Mouse (Mus musculus) hindbrain, embryonic 12.5 days (tissue): ENCODE measurements around the gene Nek9. TPM values are rescaled to one million over a fixed set of nuclear protein-coding genes. Genes with fewer than 3 reads are reported as not detected.
A peak's percentile ranks its signal among the peaks of the same experiment; 100 is the strongest.

ENCODE experiments used
- ATAC-seq: fragments of 200-750 bp; cut with Nextera tagmentation; 2 replicates; pipeline ENCODE4 v1.8.0; 2017; ENCODE audit warnings: moderate TSS enrichment; ENCODE audit not compliant: low FRiP score
- H3K27ac ChIP-seq: fragments of 300-500 bp; sonication (generic); 2 replicates; pipeline ENCODE4 v1.5.1; 2016; ENCODE audit warnings: mild to moderate bottlenecking
- H3K27me3 ChIP-seq: fragments of 300-500 bp; sonication (generic); 2 replicates; pipeline ENCODE4 v1.6.1; 2016; ENCODE audit warnings: mild to moderate bottlenecking
- H3K36me3 ChIP-seq: fragments of 300-500 bp; sonication (generic); 2 replicates; pipeline ENCODE4 v1.6.1; 2016; ENCODE audit warnings: mild to moderate bottlenecking
- H3K4me1 ChIP-seq: fragments of 300-500 bp; sonication (generic); 2 replicates; pipeline ENCODE4 v1.6.1; 2016
- H3K4me2 ChIP-seq: fragments of 300-500 bp; sonication (generic); replicated peaks from 2 replicates; pipeline ENCODE4 v1.6.1; 2016; ENCODE audit warnings: mild to moderate bottlenecking
- H3K4me3 ChIP-seq: fragments of 300-500 bp; sonication (generic); 2 replicates; pipeline ENCODE4 v1.5.1; 2016; ENCODE audit warnings: mild to moderate bottlenecking
- H3K9ac ChIP-seq: fragments of 300-500 bp; sonication (generic); 2 replicates; pipeline ENCODE4 v1.6.1; 2016; ENCODE audit warnings: mild to moderate bottlenecking, moderate library complexity
- H3K9me3 ChIP-seq: fragments of 300-500 bp; sonication (generic); replicated peaks from 2 replicates; pipeline ENCODE4 v1.6.1; 2016; ENCODE audit warnings: mild to moderate bottlenecking
- WGBS: fragments of 180-500 bp; shearing (Covaris S2); methylation state at CpG from one replicate; pipeline ENCODE4 v1.1.7; 2016; 5-methylcytosine and 5-hydroxymethylcytosine counted together
- polyA plus RNA-seq: library from polyadenylated mRNA; unstranded; fragments of >200 nt; fragmentation: Nextera tagmentation; extraction: Ambion mirVana; gene quantifications from 2 replicates; pipeline ENCODE4 v1.2.1, GENCODE M21; 2016

Nek9 gene
- polyA plus RNA-seq, 1 experiment from 2014 or later, result 26.7 TPM

DNA sequence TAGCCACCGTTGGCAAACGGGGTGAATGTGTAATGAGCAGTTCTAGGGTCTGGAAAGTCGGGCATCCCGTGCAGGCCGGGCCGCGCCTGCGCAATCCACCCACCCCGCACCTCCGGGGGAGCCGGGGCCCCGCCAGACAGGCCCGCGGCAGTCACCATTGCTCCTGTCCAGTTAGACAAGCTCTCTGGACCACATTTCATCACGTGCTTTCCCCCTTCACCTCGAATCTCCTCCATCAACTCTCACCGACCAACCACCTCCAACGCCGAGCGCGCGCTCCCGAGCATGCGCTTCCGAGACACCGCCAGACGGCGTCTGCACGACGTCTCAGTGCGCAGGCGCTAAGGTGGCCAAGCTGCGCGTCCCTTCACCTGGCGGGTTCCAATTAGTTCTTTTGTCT is 68.8 kb downstream of the Nek9 start, which contains the start of gene Mlh3:
TSS of gene Mlh3 (minus strand) at position 281 of the 400 bp plus-strand sequence.
- no peaks in the 10 kb centered on the region for H3K27me3 ChIP-seq
- H3K27ac ChIP-seq, result peak within 1 kb of the TSS; percentile 84
- H3K4me1 ChIP-seq, result peaks cover 3% of the 10 kb centered on the region; the same call in 1 of the 2 replicates
- H3K4me3 ChIP-seq, result peak within 1 kb of the TSS; percentile 49
- H3K9ac ChIP-seq, result peak within 1 kb of the TSS; percentile 65
- WGBS, result under 1% methylated on average over 35 of the region's 35 CpGs
- no peaks in the 10 kb centered on the region; the same call in 1 of the 2 replicates for H3K36me3 ChIP-seq
- no peaks in the 10 kb centered on the region for H3K9me3 ChIP-seq
- peak within 1 kb of the TSS; percentile 52 for H3K4me2 ChIP-seq
- ATAC-seq, result peak; percentile 95

- peak overlapping the region; percentile 49 for H3K4me3 ChIP-seq
- WGBS, result 60% methylated on average over 3 of the region's 3 CpGs
- H3K9ac ChIP-seq, result peak overlapping the region; percentile 65
- no peaks in the 10 kb centered on the region for H3K27me3 ChIP-seq
- H3K9me3 ChIP-seq, result no peaks in the 10 kb centered on the region
- H3K4me1 ChIP-seq, result peaks cover 6% of the 10 kb centered on the region
- H3K36me3 ChIP-seq, result no peaks in the 10 kb centered on the region; the same call in 1 of the 2 replicates
- no peak for ATAC-seq
- peak overlapping the region; percentile 84 for H3K27ac ChIP-seq
- peak overlapping the region; percentile 52 for H3K4me2 ChIP-seq
These were observed 69.3 kb downstream of the Nek9 start for GRCm38 (mm10) chr12:85269821-85270220.

GRCm38 (mm10) chr12:85266248-85266647 is 72.9 kb downstream of the Nek9 start:
- Histone ChIP-seq H3K27ac (no peak overlapping the region), H3K4me2 (no peak overlapping the region), H3K27me3 (no peaks in the 10 kb centered on the region), H3K9me3 (no peaks in the 10 kb centered on the region), H3K9ac (no peak overlapping the region), H3K4me3 (no peak overlapping the region), H3K36me3 (no peaks in the 10 kb centered on the region; the same call in 1 of the 2 replicates), H3K4me1 (peaks cover 6% of the 10 kb centered on the region)
- 89% methylated on average over 3 of the region's 3 CpGs for WGBS
- no peak for ATAC-seq

GRCm38 (mm10) chr12:85264940-85265339 is 74.2 kb downstream of the Nek9 start:
- Histone ChIP-seq H3K27me3 (no peaks in the 10 kb centered on the region), H3K4me3 (no peak overlapping the region), H3K9me3 (no peaks in the 10 kb centered on the region), H3K36me3 (no peaks in the 10 kb centered on the region; the same call in 1 of the 2 replicates), H3K27ac (no peak overlapping the region), H3K4me2 (no peak overlapping the region), H3K4me1 (peaks cover 4% of the 10 kb centered on the region), H3K9ac (no peak overlapping the region)
- 58% methylated on average over 7 of the region's 7 CpGs for WGBS
- no peak for ATAC-seq

DNA sequence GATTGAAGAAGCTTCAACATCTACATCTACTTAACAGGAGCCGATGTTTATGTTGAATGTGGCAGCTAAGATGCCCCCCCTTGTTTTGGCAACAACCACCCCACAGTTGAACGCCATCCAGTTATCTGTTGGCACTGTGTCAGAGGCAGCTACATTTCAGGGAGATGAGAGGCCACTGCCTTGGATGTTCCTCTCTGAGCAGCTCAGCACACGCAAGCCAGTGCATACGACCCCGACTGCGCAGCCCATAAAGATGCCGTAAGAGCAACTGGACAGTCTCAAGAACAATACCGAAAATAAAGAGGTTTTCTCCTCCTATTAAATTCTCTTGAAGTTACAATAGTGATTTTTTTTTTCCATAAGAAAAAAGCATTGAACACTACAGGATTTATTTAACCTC is 74.6 kb downstream of the Nek9 start:
- no peak overlapping the region for H3K27ac ChIP-seq
- no peaks in the 10 kb centered on the region for H3K27me3 ChIP-seq
- H3K4me2 ChIP-seq, result no peak overlapping the region
- no peak overlapping the region for H3K9ac ChIP-seq
- no peaks in the 10 kb centered on the region; the same call in 1 of the 2 replicates for H3K36me3 ChIP-seq
- peaks cover 3% of the 10 kb centered on the region; the same call in 1 of the 2 replicates for H3K4me1 ChIP-seq
- no peak for ATAC-seq
- H3K9me3 ChIP-seq, result no peaks in the 10 kb centered on the region
- 73% methylated on average over 8 of the region's 8 CpGs for WGBS
- H3K4me3 ChIP-seq, result no peak overlapping the region

DNA sequence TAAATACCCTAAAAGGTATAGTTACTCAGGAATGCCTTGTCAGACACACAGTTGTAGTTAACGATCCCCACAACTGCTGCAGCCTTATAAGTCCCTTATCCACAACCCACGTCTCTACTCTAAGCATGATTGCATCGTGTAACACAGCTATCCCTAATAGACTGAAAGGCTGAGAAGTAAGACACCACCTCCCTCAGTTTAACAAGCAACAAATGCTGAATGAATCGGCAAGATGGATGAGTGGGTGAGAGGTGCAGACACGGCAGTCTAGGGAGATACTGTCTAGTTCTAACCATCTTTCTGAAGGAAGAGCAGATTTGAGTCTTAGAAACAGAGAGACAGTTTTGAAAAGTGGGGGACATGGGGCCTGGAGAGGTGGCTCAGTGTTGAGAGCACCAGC is 76.0 kb downstream of the Nek9 start:
- ATAC-seq, result no peak
- Histone ChIP-seq H3K4me3 (no peak overlapping the region), H3K4me2 (no peak overlapping the region), H3K36me3 (peaks cover 5% of the 10 kb centered on the region; the same call in 1 of the 2 replicates), H3K4me1 (peaks cover 3% of the 10 kb centered on the region; the same call in 1 of the 2 replicates), H3K27me3 (no peaks in the 10 kb centered on the region), H3K27ac (no peak overlapping the region), H3K9ac (0 out of 2 replicates have a peak overlapping the region, but pooled peaks have one; percentile 29), H3K9me3 (no peaks in the 10 kb centered on the region)
- WGBS, result 83% methylated on average over 5 of the region's 5 CpGs

DNA sequence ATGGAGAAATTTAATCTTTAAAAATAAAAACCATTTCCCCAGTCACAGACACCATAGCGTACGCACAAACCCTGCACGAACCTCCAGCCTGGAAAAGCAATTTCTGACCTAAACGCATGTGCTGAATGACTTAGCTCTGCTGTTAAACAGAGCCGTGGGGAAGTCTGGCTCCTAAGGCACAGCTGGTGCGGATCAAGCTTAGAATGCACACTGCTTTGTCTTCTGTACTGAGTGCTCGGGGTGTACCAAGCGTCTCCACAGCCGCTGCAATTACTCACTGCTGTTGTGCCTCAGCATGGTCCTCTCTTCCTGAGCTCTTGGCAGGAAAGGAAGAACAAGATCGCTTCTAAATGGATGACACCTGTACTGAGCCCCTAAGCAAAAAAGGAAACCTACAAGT is 76.7 kb downstream of the Nek9 start:
- Histone ChIP-seq H3K36me3 (peaks cover 8% of the 10 kb centered on the region; the same call in 1 of the 2 replicates), H3K27me3 (no peaks in the 10 kb centered on the region), H3K9me3 (no peaks in the 10 kb centered on the region), H3K4me3 (no peak overlapping the region), H3K4me1 (peaks cover 3% of the 10 kb centered on the region; the same call in 1 of the 2 replicates), H3K27ac (0 out of 2 replicates have a peak overlapping the region, but pooled peaks have one; percentile 2), H3K4me2 (no peak overlapping the region), H3K9ac (0 out of 2 replicates have a peak overlapping the region, but pooled peaks have one; percentile 27)
- no peak for ATAC-seq
- 56% methylated on average over 10 of the region's 10 CpGs for WGBS

- no peak for ATAC-seq
- Histone ChIP-seq H3K9ac (no peak overlapping the region), H3K27ac (no peak overlapping the region), H3K36me3 (peaks cover 8% of the 10 kb centered on the region; the same call in 1 of the 2 replicates), H3K27me3 (no peaks in the 10 kb centered on the region), H3K4me3 (no peak overlapping the region), H3K4me2 (no peak overlapping the region), H3K4me1 (no peaks in the 10 kb centered on the region), H3K9me3 (no peaks in the 10 kb centered on the region)
- 85% methylated on average over 7 of the region's 7 CpGs for WGBS
These were observed 82.0 kb downstream of the Nek9 start for GRCm38 (mm10) chr12:85257008-85257639.

DNA sequence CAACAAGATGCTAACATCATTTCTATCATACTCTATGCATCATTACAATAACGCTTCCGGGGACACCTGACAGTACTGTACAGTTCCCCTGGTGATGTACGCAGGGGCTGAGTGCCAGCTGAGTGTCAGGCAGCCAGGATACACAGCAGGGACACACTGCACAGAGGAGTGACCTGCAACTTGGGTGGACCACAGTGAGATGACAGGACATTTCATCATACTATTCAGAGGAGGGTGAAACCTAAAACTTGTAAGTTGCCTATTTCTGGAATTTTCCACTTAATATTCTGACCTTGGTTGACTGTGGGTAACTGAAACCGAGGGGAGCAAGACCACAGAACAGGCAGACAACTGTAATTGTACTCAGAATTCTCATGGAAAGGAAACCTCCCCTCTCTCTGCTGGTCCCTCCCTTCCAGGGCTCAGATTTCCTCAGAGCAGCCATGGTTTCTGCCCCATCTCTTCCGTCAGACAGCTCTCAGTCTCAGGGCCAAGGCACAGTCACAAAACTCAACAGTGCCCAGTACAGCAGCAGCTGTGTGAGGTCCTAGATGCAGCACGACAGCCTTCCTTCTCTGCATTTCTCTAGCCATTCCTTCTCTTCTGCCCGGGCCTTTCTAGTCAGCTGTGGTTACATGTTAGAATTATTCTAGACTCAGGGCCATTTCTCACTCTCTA is 82.9 kb downstream of the Nek9 start:
- Histone ChIP-seq H3K36me3 (peaks cover 8% of the 10 kb centered on the region; the same call in 1 of the 2 replicates), H3K4me3 (no peak overlapping the region)
- 64% methylated on average over 7 of the region's 7 CpGs for WGBS

GRCm38 (mm10) chr12:85252083-85252482 is 87.1 kb downstream of the Nek9 start:
- WGBS, result 84% methylated on average over 3 of the region's 3 CpGs
- Histone ChIP-seq H3K27ac (no peak overlapping the region), H3K4me2 (no peak overlapping the region), H3K4me3 (no peak overlapping the region), H3K9me3 (peaks cover 6% of the 10 kb centered on the region; the same call in 1 of the 2 replicates), H3K9ac (no peak overlapping the region), H3K4me1 (no peaks in the 10 kb centered on the region), H3K36me3 (peaks cover 16% of the 10 kb centered on the region), H3K27me3 (no peaks in the 10 kb centered on the region)
- ATAC-seq, result no peak

More for the DNA sequence above, 82.9 kb downstream of the Nek9 start:
- Histone ChIP-seq H3K27ac (no peak overlapping the region), H3K9ac (no peak overlapping the region), H3K9me3 (no peaks in the 10 kb centered on the region), H3K27me3 (no peaks in the 10 kb centered on the region), H3K4me2 (no peak overlapping the region), H3K4me1 (no peaks in the 10 kb centered on the region)
- ATAC-seq, result no peak
